Mouse (Mus musculus): ENCODE data around the gene Omt2a.
"Not testable (repeated sequence)": the region's sequence is repeated elsewhere in the genome, so short reads cannot be mapped to it uniquely, and the experiment has no call there.

The Omt2a gene

DNA sequence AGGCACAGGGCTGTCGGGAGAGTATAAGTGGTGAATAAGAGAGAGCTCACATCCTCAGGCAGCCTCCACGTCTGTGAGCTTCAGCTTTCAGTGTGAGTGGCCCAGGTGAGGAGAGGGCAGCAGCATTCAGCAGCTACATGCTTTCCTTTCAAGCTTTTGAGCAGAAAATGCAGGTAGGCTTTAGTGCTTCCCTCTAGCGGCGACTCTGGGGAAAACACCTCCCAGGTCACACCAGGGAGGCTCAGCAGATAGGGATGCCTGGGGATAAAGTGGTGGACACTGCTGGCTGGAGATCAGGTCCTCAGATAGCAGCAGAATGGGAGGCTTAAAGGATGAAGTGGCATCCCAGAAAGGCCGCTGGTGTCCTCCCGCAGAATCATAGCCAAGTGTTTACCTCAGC, 18.5 kb downstream of the Omt2a start:
- DNase-seq (ENCODE audit: low spot score): peak; percentile 11

DNA sequence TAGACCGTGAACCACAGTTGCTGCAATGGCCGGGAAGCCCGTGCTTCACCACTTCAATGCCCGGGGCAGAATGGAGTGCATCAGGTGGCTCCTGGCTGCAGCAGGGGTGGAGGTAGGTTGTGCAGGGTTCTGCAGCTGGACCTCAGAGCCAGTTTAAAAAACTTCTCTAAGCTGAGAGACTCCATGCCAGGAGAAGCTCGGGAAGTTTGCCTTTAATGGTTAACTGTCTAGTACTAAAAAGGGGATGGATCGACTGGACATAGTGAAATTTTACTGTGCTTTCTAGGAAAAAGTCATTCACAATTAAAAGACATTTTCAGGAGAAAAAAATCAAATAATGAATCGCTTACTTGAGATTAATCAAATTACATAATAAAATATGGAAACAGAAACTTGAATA, 19.8 kb downstream of the Omt2a start:
- not testable (repeated sequence) for DNase-seq (ENCODE audit: low spot score)

DNA sequence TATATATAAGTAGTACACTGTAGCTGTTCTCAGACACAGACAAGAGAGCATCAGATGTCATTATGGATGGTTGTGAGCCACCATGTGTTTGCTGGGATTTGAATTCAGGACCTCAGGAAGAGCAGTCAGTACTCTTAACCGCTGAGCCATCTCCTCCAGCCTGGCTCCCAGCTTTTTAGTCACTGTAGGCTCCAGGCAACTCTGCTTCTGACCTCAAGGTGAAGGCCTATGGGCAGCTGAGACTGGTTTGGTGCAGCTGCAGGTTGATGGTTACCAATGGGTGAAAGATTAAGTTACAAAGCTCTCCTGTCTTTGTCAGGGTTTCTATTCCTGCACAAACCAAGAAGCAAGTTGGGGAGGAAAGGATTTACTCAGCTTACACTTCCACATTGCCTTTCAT, 20.9 kb downstream of the Omt2a start:
- not testable (repeated sequence) for DNase-seq (ENCODE audit: low spot score)

DNA sequence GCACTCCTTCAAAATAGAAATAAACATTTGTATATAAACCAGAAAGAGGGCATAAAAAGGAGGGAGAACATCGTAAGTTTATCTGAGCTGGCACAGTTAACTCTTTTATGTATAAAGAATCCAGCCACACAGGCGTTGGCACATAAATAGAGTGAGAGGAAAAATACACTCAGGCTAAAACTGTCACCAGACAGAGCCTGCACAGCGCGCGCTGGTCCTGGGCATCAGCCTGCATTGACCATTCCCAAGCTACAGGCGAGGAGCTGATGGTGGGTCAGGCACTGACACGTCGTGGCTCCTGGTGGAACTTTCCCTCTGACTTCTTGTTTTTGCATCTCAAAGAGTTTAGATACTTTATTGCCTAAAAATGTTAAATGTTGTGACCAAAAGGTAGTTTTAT, 22.1 kb downstream of the Omt2a start:
- DNase-seq (ENCODE audit: low spot score): not testable (repeated sequence)

DNA sequence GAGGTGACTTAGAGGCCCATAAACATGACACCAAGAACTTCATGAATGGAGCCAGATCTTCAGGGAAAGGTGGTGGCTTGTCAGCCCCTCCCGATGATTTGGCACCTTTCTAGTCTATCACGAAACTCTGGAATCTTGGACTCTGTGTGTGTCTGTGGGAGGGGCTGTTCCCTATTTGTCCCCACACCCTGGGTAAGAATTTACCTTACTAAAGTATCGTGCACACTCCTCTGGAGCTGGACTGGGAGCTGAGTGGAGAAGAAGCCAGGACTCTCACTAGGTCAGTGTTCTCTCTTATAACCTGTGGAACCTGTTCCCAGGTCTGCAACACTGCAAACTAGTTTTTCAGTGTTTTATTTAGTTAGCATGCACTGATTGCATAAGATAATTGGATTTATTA, 24.9 kb downstream of the Omt2a start, which contains the start of gene Gm10639:
TSS of gene Gm10639 (plus strand) at position 201 of the 400 bp plus-strand sequence.
- DNase-seq (ENCODE audit: low spot score): not testable (repeated sequence)

DNA sequence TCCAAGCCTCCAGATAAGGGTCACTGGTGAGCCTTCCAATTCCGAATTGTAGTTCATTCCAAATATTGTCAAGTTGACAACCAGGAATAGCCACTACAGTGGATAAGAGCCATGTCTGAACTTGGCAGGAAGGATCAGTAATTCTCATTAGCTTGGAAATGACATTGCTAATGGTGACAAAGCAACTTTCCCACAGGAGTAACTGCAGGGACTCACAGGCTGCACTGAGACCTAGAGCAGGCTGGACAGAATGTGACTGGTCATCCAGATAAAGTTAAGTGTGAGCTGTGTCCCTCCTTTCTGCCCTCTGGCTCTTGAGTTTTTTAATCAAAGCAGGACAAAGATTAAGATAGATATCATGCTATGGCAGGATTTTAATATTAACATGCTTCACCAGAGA, 25.5 kb downstream of the Omt2a start:
- DNase-seq (ENCODE audit: low spot score): not testable (repeated sequence)

DNA sequence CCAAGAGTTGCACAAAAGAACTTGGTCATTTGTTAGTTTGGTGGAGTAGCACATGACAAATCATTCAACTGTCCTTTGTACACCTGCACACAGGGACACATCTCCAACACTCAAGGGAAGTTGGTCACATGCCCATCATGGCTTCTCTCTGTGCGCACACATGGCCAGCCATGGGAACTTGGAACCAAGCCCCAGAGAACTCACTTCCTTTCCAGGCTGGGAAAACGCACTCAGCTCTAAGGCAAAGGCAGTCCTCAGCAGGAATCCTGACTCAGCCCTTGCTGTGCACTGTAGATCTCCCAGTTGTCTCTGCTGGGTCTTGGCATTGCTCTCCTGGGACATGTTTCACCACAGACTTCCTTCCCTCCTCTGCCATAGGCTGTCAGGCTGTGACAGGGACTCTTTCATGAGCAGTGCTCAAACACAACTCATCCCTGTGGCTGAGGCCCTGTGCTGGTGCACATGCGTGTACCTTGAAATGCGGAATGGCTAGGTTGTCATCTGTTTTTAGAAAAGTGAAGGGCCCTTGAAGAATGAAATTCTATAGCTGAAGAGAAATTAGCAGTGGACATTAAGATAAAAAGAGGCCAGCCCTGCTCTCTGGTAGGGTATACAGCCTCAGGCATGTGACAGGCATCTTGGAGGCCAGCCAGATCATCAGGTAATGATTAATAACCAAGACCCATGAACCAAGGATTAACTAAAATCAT, 32.4 kb downstream of the Omt2a start:
- not testable (repeated sequence) for DNase-seq (ENCODE audit: low spot score)

DNA sequence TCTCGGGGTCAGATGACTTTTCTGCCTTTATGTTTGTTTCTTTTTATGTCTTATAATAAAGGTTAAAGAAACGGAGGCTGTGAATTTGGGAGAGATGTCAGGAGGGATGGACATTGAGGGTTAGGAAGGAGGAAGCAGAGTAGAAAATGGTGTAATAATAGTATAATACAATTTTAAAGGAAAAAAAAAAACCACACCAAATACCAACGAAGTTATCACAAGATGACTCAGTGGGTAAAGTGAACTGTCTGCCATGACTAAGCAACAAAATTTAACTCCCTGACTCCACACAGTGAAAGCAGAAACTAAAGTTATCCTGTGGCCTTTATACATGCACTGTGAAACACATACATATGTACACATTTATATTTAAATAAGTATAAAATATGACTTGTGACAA, 43.7 kb downstream of the Omt2a start:
- DNase-seq (ENCODE audit: low spot score): not testable (repeated sequence)
